Mouse (Mus musculus) embryo, embryonic 10.5 days (tissue): ENCODE measurements around the gene Esyt2.
A peak's percentile ranks its signal among the peaks of the same experiment; 100 is the strongest.
"Not testable (repeated sequence)": the region's sequence is repeated elsewhere in the genome, so short reads cannot be mapped to it uniquely, and the experiment has no call there.

Source experiments
- DNase-seq: peaks from one replicate; pipeline ENCODE4 v3.0.0-alpha.2; 2015; ENCODE audit warnings: low spot score

Esyt2 gene

GRCm38 (mm10) chr12:116280653-116281364, at the start of gene Esyt2:
Esyt2 (plus strand) TSS chr12:116281196.
- DNase-seq: peak; percentile 99

- DNase-seq: no peak
Measured at GRCm38 (mm10) chr12:116231612-116232011, 49.4 kb upstream of the Esyt2 start.

GRCm38 (mm10) chr12:116232061-116232460, 48.9 kb upstream of the Esyt2 start:
- DNase-seq: no peak

DNA sequence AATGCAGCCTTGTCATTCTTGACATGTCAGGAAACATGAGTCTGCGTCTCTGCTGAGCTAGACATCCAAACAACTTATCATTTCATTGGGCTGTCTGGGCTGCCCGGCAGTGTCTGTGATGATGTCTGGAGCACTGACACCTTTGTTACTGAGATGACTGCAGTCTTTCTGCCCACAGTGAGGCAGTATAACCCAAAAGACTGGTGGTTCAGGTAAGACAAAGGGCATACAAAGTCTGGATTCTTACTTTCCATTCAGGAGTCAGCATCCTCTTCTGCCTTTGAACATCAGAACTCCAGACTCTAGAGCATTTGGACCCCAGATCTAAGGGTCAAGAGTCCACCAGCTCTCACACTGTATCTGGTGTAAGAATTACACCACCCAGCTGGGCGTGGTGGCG, 45.6 kb upstream of the Esyt2 start:
- peak; percentile 1 for DNase-seq

- DNase-seq: no peak
Measured at GRCm38 (mm10) chr12:116236658-116237057, 44.3 kb upstream of the Esyt2 start.

GRCm38 (mm10) chr12:116238370-116238769, 42.6 kb upstream of the Esyt2 start:
- DNase-seq: no peak

DNA sequence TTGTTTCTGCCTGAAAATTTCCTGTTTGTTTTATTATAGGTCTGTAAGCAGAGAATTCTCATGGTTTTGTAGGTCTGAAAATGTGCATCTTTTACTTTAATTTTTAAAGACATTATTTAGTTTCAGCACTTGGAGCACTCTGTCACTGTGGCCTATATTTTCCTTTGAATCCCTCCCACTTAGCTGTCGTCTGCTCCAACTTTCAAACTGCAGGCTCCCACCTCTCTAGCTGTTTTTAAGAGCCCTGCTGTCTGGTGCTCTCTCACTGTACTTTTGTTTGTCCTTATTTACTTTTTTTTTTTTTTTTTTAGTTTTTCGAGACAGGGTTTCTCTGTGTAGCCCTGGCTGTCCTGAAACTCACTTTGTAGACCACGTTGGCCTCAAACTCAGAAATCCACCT, 42.2 kb upstream of the Esyt2 start:
- DNase-seq: no peak

DNA sequence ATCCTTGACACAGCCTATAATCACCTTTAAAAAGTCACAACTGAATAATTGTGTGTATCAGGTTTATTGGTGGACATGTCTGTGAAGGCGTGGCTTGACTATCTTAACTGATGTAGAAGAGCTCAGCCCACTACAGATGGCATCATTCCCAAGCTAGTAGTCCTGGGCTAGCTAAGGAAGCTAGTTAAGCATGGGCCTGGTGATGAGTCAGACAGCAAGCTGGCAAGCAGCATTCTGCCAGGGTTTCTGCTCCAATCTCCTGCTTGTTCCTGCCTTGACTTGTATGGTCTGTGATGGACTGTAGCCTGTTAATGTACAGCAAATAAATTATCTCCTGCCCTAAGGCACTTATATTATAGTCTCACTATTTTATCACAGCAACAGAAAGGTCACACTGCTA, 36.4 kb upstream of the Esyt2 start:
- DNase-seq: no peak

GRCm38 (mm10) chr12:116254652-116255051, 26.3 kb upstream of the Esyt2 start:
- no peak for DNase-seq

GRCm38 (mm10) chr12:116255636-116256035, 25.4 kb upstream of the Esyt2 start:
- DNase-seq: no peak

DNA sequence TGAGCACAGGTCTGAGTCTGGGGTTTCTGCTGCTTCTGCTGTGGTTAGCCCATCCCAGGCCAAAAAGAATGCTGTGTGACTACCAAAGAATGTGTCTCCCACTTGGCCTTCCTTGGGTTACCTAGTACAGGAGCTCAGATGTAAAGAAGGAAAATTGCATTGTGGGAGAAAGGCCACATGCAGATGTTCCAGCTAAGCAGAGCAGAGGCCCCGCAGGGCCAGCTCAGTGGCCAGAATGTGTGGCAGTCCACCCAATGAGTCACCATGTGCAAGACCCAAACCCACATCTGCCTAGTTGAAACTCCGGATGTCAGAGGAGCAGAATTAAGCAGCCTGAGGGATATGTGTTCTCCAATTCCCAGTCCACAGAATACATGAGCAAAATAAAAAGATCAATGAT, 22.7 kb upstream of the Esyt2 start:
- DNase-seq: no peak

GRCm38 (mm10) chr12:116262555-116263341, 18.2 kb upstream of the Esyt2 start, which contains the start of gene Wdr60:
Wdr60 (minus strand) TSS chr12:116263022.
- DNase-seq: peak; percentile 90

DNA sequence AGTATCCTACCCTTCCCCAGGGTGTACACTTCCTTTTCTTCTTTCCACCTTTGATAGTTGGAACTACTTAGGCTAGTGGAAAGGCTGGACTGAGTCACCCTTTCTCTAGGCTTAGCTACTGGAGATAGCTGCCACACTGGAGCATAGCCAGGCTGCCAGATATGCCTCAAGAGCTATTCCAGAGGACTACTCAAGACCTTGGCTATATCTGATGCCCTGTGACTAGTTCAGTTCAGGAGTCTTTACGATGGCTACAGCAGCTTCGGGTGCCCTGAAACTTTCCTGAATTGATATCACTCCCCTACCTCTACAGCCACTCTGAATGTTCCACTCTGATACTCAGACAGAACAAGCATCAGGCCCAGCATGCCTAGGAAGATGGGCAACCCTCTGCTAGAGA, 16.2 kb upstream of the Esyt2 start:
- no peak for DNase-seq

- no peak for DNase-seq
Measured at GRCm38 (mm10) chr12:116265275-116265674, 15.7 kb upstream of the Esyt2 start.

DNA sequence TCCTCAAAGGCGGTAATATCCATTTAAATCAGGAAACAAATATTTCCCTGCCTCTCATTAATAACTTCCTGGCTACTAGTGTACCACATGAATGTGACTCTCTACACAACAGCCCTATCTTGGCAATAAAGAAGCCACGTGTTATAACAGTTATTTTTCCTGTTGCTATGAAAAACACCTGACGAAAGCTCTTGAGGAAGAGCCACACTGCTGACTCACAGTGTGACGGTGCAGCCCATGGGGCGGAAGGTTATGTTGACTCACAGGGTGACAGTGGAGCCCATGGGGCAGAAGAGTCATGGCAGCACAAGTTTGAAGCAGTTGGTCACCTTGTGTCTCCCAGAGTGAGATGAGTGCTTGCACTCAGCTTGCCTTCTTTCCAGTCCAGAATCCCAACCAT, 11.5 kb upstream of the Esyt2 start:
- DNase-seq: no peak

GRCm38 (mm10) chr12:116270538-116270937, 10.5 kb upstream of the Esyt2 start:
- no peak for DNase-seq

DNA sequence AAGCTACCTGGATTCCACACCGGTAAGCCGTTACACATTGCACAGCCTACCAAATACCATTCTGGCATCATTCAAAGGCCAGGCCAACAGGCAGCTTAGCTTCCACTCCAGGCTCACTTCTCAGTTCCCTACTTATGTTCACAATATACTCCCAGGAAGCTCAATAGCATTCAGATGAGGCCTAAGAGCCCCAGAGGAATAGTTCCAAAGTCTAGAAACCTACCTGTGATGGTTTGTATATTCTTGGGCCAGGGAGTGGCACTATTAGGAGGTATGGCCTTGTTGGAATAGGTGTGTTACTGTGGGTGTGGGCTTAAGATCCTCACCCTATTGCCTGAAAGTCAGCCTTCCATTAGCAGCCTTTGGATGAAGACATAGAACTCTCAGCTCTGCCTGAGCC, 9.9 kb upstream of the Esyt2 start:
- no peak for DNase-seq

DNA sequence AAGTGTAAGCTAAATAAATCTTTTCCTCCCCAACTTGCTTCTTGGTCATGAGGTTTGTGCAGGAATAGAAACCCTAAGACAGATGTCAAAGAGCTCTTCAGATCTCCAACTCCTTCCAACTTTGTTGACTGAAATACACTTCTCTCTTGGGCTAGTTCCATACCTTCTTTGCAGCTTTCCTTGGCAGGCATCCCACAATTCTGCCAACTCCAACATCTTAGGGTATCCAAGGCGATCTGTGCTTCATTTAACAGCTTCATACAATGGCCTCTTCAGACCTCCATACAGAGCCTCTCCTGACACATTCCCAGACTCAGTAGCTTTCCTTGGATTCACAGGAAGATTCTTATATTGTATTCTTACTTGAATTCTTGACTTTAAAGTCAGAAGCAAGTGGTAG, 7.3 kb upstream of the Esyt2 start:
- DNase-seq: no peak

DNA sequence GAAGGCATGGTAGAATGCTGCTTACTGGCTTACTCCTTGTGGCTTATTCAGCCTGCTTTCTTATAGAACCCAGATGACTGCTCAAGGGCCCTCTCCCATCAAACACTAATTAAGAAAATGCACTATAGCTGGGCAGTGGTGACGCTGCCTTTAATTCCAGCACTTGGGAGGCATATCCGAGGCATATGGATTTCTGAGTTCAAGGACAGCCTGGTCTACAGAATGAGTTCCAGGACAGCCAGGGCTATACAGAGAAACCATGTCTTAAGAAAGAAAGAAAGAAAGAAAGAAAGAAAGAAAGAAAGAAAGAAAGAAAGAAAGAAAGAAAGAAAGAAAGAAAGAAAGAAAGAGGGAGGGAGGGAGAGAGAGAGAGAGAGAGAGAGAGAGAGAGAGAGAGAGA, 5.9 kb upstream of the Esyt2 start, which contains the start of gene Gm11027:
Gm11027 (plus strand) TSS at position 301 of the 400 bp plus-strand sequence.
- not testable (repeated sequence) for DNase-seq

DNA sequence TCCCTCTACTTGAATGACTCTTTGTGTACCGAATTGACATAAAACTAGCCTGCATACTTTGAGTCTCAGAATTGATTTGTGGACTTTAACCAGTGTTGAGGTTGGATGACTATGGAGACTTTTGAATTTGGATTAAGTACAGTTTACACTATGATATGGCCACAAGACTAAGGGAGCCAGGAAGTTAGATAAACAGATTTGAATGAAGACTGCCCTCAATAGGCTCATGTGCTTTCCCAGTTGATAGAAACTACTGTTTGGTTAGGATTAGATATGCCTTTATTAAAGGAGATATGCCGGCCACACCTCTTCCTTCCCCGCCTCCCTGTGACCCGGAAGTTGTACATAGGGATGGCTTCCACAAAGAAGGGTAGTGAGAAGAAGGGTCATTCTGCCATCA, 5.4 kb upstream of the Esyt2 start:
- no peak for DNase-seq

DNA sequence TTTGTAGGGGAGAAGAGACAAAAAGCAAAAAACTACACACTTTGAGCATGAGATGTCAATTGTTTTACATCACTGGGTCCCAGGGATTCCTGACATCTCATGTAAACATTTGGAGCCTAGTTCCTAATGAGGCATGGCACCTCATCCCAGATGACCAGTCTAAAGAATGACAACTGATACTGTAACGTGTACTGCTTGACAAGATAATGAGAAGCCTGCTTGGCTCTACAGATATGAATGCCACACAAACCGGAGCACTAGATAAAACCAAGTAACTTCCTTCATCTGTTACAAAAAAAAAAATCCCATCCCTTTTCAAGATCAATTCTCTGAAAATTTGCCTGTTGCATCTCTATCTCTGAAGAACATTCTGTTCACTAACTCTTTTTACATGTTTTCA, 4.0 kb upstream of the Esyt2 start:
- no peak for DNase-seq

- DNase-seq: no peak
Measured at GRCm38 (mm10) chr12:116278541-116278940, 2.5 kb upstream of the Esyt2 start.

- no peak for DNase-seq
Measured at GRCm38 (mm10) chr12:116279181-116279580, 1.8 kb upstream of the Esyt2 start.
